In genomic region chr1:165084179-165084578, GRCm38 (mm10) we compare ENCODE assay signal across 11 mouse cellular contexts.
DNase-seq lines count a peak whose midpoint lies in the region; ATAC-seq and TF ChIP-seq lines count a peak whose summit lies in the region.
"Had no signal": no experiment of that assay in that cellular context is flagged by ENCODE, and none has a peak within 500 bp of the region (broad histone marks: within the 10 kb centered on the region; RNA-seq: fewer than 3 reads in every experiment).

No protein-coding gene starts in this region.

- ATAC-seq in intestine, embryonic 15.5 days = peak; percentile 62
- ATAC-seq in intestine, postnatal 0 days = no peak
- 0 out of 2 replicates have a peak, but pooled peaks have one; percentile 65 for ATAC-seq in limb, embryonic 15.5 days (ENCODE audit: insufficient number of reproducible peaks, low FRiP score, low TSS enrichment, low read depth)
- no peak for ATAC-seq in inflammation-experienced regulatory T-cells, adult 6 months
- ATAC-seq in activated CD4-positive, CD25-positive, alpha-beta regulatory T cell, adult 4 months = no peak

- no peak overlapping the region for H3K4me2 ChIP-seq in intestine, embryonic 15.5 days (replicated peaks)
- H3K4me2 ChIP-seq in intestine, postnatal 0 days (replicated peaks; ENCODE audit: low read depth) = no peak overlapping the region
- no peak overlapping the region for H3K4me2 ChIP-seq in limb, embryonic 15.5 days

- WGBS in intestine, embryonic 15.5 days = 58% methylated on average over 6 of the region's 6 CpGs
- WGBS in intestine, postnatal 0 days = 47% methylated on average over 6 of the region's 6 CpGs
- 72% methylated on average over 6 of the region's 6 CpGs for WGBS in limb, embryonic 15.5 days

- H3K9ac ChIP-seq in intestine, embryonic 15.5 days = no peak overlapping the region
- H3K9ac ChIP-seq in intestine, postnatal 0 days (ENCODE audit: low read depth, low read length) = no peak overlapping the region
- H3K9ac ChIP-seq in limb, embryonic 15.5 days = no peak overlapping the region
- H3K9ac ChIP-seq: liver, embryonic 14.5 days had no signal

- no peaks in the 10 kb centered on the region for H3K36me3 ChIP-seq in intestine, embryonic 15.5 days
- no peaks in the 10 kb centered on the region for H3K36me3 ChIP-seq in intestine, postnatal 0 days (ENCODE audit: control insufficient read depth, insufficient read depth)
- no peaks in the 10 kb centered on the region for H3K36me3 ChIP-seq in limb, embryonic 15.5 days
- H3K36me3 ChIP-seq: G1E had no signal

- TF ChIP-seq CTCF in intestine, postnatal 0 days (IDR thresholded peaks at IDR 0.05; ENCODE audit: low read depth) = no peak

- DNase-seq in adipocyte (ENCODE audit: low spot score) = peak; percentile 13
- DNase-seq in gastrocnemius, postnatal 25 days = peak; percentile 76
- peak; percentile 23 to 62 for DNase-seq in urinary bladder, postnatal 36 days (ENCODE audit: low spot score in 2 of 2)

- no peak overlapping the region for H3K4me3 ChIP-seq in intestine, embryonic 15.5 days (replicated peaks)
- H3K4me3 ChIP-seq in intestine, postnatal 0 days (ENCODE audit: low read depth, low read length) = no peak overlapping the region
- H3K4me3 ChIP-seq in limb, embryonic 15.5 days = no peak overlapping the region
- H3K4me3 ChIP-seq: erythroblast, embryonic 14.5 days had no signal

- H3K4me1 ChIP-seq in intestine, embryonic 15.5 days (replicated peaks) = no peaks in the 10 kb centered on the region
- H3K4me1 ChIP-seq in intestine, postnatal 0 days (replicated peaks; ENCODE audit: control insufficient read depth, insufficient read depth, low read length) = no peaks in the 10 kb centered on the region
- no peaks in the 10 kb centered on the region for H3K4me1 ChIP-seq in limb, embryonic 15.5 days

- no peaks in the 10 kb centered on the region for H3K9me3 ChIP-seq in intestine, embryonic 15.5 days
- no peaks in the 10 kb centered on the region for H3K9me3 ChIP-seq in intestine, postnatal 0 days (ENCODE audit: control insufficient read depth)
- no peaks in the 10 kb centered on the region for H3K9me3 ChIP-seq in limb, embryonic 15.5 days

- H3K27ac ChIP-seq in intestine, embryonic 15.5 days = no peak overlapping the region
- H3K27ac ChIP-seq in intestine, postnatal 0 days (ENCODE audit: low read depth, low read length) = no peak overlapping the region
- no peak overlapping the region for H3K27ac ChIP-seq in limb, embryonic 15.5 days
- H3K27ac ChIP-seq: liver, embryonic 14.5 days had no signal

- H3K27me3 ChIP-seq in intestine, embryonic 15.5 days (replicated peaks) = no peaks in the 10 kb centered on the region
- H3K27me3 ChIP-seq in intestine, postnatal 0 days (replicated peaks; ENCODE audit: control insufficient read depth, insufficient read depth, low read length) = no peaks in the 10 kb centered on the region
- H3K27me3 ChIP-seq in limb, embryonic 15.5 days = no peaks in the 10 kb centered on the region

Comparison
In these comparisons a context has a peak if more than half of its experiments do, and no peak if none do; other contexts are left out.
1. ATAC-seq: peak in intestine, embryonic 15.5 days (single experiment) and limb, embryonic 15.5 days (single experiment); none in intestine, postnatal 0 days (single experiment), inflammation-experienced regulatory T-cells, adult 6 months (single experiment) and activated CD4-positive, CD25-positive, alpha-beta regulatory T cell, adult 4 months (single experiment).
2. DNase-seq: peak in every context shown above with its lines; median percentile 76 in gastrocnemius, postnatal 25 days; 42 in urinary bladder, postnatal 36 days; 13 in adipocyte.